Mouse (Mus musculus) brain, embryonic 14.5 days (tissue): ENCODE data around the gene 4833439L19Rik.

Experiments
- CTCF ChIP-seq: fragments of 200-500 bp; IDR thresholded peaks from 2 replicates; pipeline ENCODE4 v1.5.1; 2012; ENCODE audit warnings: inconsistent platforms, mild to moderate bottlenecking, moderate library complexity, borderline replicate concordance; ENCODE audit not compliant: insufficient read depth, insufficient read length; ENCODE audit errors: extremely low read depth
- POLR2A ChIP-seq: fragments of 200-500 bp; IDR thresholded peaks from 2 replicates; pipeline ENCODE4 v1.6.1; 2012; ENCODE audit warnings: mild to moderate bottlenecking, inconsistent platforms, borderline replicate concordance; ENCODE audit not compliant: poor library complexity, insufficient read depth, insufficient read length, severe bottlenecking; ENCODE audit errors: extremely low read depth

- TF ChIP-seq CTCF (no peak), POLR2A (no peak)
Measured at GRCm38 (mm10) chr13:54602639-54603111, 37.4 kb upstream of the 4833439L19Rik start.
